Mouse (Mus musculus) hindbrain, embryonic 11.5 days (tissue): ENCODE data around the gene Parp16. TPM values are rescaled to one million over a fixed set of nuclear protein-coding genes. Genes with fewer than 3 reads are reported as not detected.
"Not testable (repeated sequence)": the region's sequence is repeated elsewhere in the genome, so short reads cannot be mapped to it uniquely, and the experiment has no call there.

Source experiments
- ATAC-seq: fragments of 200-750 bp; cut with Nextera tagmentation; 2 replicates; pipeline ENCODE4 v1.8.0; 2017; ENCODE audit warnings: mild to moderate bottlenecking, moderate TSS enrichment, moderate library complexity; ENCODE audit not compliant: low FRiP score
- DNase-seq: peaks from one replicate; pipeline ENCODE4 v3.0.0-alpha.2; 2015; ENCODE audit warnings: low spot score
- H3K27ac ChIP-seq: fragments of 300-500 bp; sonication (generic); 2 replicates; pipeline ENCODE4 v1.5.1; 2014; ENCODE audit warnings: mild to moderate bottlenecking, low read depth, low read length
- H3K27me3 ChIP-seq: fragments of 300-500 bp; sonication (generic); 2 replicates; pipeline ENCODE4 v1.6.1; 2014; ENCODE audit warnings: mild to moderate bottlenecking, low read length, moderate library complexity, mixed read lengths; ENCODE audit not compliant: control insufficient read depth, insufficient read depth
- H3K36me3 ChIP-seq: fragments of 300-500 bp; sonication (generic); 2 replicates; pipeline ENCODE4 v1.6.1; 2014; ENCODE audit warnings: mild to moderate bottlenecking, low read length, moderate library complexity, mixed read lengths; ENCODE audit not compliant: control insufficient read depth, insufficient read depth
- H3K4me1 ChIP-seq: fragments of 300-500 bp; sonication (generic); replicated peaks from 2 replicates; pipeline ENCODE4 v1.6.1; 2014; ENCODE audit warnings: low read length, mixed read lengths; ENCODE audit not compliant: control insufficient read depth, insufficient read depth
- H3K4me2 ChIP-seq: fragments of 300-500 bp; sonication (generic); replicated peaks from 2 replicates; pipeline ENCODE4 v1.6.1; 2014; ENCODE audit warnings: mild to moderate bottlenecking, low read depth, low read length
- H3K4me3 ChIP-seq: fragments of 300-500 bp; sonication (generic); 2 replicates; pipeline ENCODE4 v1.5.1; 2014; ENCODE audit warnings: low read depth, low read length
- H3K9ac ChIP-seq: fragments of 300-500 bp; sonication (generic); 2 replicates; pipeline ENCODE4 v1.6.1; 2014; ENCODE audit warnings: low read depth, low read length
- H3K9me3 ChIP-seq: fragments of 300-500 bp; sonication (generic); 2 replicates; pipeline ENCODE4 v1.6.1; 2016; ENCODE audit warnings: low read length; ENCODE audit not compliant: control insufficient read depth
- WGBS: fragments of 180-500 bp; shearing (Covaris S2); extraction: QIAGEN DNeasy Blood & Tissue Kit; methylation state at CpG from one replicate; pipeline ENCODE4 v1.1.7; 2014; 5-methylcytosine and 5-hydroxymethylcytosine counted together
- polyA plus RNA-seq: library from polyadenylated mRNA; unstranded; fragments of >200 nt; fragmentation: Nextera tagmentation; extraction: Ambion mirVana; gene quantifications from 2 replicates; pipeline ENCODE4 v1.2.1, GENCODE M21; 2014

Parp16 gene
- polyA plus RNA-seq, 1 experiment from 2014 or later, result 6.5 TPM

- not testable (repeated sequence) for ATAC-seq, H3K36me3 ChIP-seq
- 51% methylated on average over 3 of the region's 3 CpGs for WGBS
Measured at GRCm38 (mm10) chr9:65220398-65220797, 25.2 kb downstream of the Parp16 start.

GRCm38 (mm10) chr9:65223927-65224326, 28.8 kb downstream of the Parp16 start:
- 84% methylated on average over 6 of the region's 6 CpGs for WGBS

More at GRCm38 (mm10) chr9:65220398-65220797, 25.2 kb downstream of the Parp16 start:
- not testable (repeated sequence) for H3K4me1 ChIP-seq, DNase-seq, H3K9ac ChIP-seq, H3K4me3 ChIP-seq, H3K4me2 ChIP-seq, H3K27ac ChIP-seq, H3K27me3 ChIP-seq, H3K9me3 ChIP-seq

DNA sequence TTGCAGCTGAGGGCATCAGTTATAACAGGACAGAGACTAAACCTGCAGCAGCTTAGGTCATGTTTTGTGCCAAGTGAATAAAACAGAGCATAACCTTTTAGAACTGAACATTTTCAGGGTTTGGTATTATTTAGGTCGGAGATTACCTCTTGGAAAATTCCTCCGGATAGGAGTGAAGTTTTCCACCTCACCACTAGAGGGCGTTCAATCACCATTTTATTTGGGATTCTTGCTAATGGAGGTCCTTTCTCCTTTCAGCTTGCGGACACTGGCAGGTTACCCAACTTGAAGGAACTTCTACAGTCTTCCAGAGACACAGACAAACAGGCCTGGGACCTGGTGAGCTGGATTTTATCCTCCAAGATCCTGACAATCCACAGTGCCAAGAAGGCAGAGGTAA, 30.6 kb downstream of the Parp16 start:
- no peak overlapping the region for H3K4me3 ChIP-seq
- WGBS, result 37% methylated on average over 4 of the region's 4 CpGs
- no peak overlapping the region for H3K27ac ChIP-seq
- no peaks in the 10 kb centered on the region for H3K4me1 ChIP-seq
- ATAC-seq, result no peak
- H3K9ac ChIP-seq, result no peak overlapping the region
- peak; percentile 52 for DNase-seq
- no peak overlapping the region for H3K4me2 ChIP-seq
- no peaks in the 10 kb centered on the region for H3K27me3 ChIP-seq
- H3K9me3 ChIP-seq, result no peaks in the 10 kb centered on the region
- no peaks in the 10 kb centered on the region for H3K36me3 ChIP-seq

More at GRCm38 (mm10) chr9:65223927-65224326, 28.8 kb downstream of the Parp16 start:
- Histone ChIP-seq H3K4me2 (no peak overlapping the region), H3K9ac (no peak overlapping the region), H3K27me3 (no peaks in the 10 kb centered on the region), H3K36me3 (no peaks in the 10 kb centered on the region), H3K4me3 (no peak overlapping the region), H3K4me1 (no peaks in the 10 kb centered on the region), H3K9me3 (no peaks in the 10 kb centered on the region), H3K27ac (no peak overlapping the region)
- DNase-seq (no peak), ATAC-seq (no peak)

- ATAC-seq (no peak), DNase-seq (no peak)
- Histone ChIP-seq H3K27ac (no peak overlapping the region), H3K4me3 (no peak overlapping the region), H3K4me1 (no peaks in the 10 kb centered on the region), H3K4me2 (no peak overlapping the region), H3K9me3 (no peaks in the 10 kb centered on the region), H3K9ac (no peak overlapping the region), H3K36me3 (no peaks in the 10 kb centered on the region), H3K27me3 (no peaks in the 10 kb centered on the region)
- WGBS, result 75% methylated on average over 6 of the region's 6 CpGs
Measured at GRCm38 (mm10) chr9:65230250-65230649, 35.1 kb downstream of the Parp16 start.

DNA sequence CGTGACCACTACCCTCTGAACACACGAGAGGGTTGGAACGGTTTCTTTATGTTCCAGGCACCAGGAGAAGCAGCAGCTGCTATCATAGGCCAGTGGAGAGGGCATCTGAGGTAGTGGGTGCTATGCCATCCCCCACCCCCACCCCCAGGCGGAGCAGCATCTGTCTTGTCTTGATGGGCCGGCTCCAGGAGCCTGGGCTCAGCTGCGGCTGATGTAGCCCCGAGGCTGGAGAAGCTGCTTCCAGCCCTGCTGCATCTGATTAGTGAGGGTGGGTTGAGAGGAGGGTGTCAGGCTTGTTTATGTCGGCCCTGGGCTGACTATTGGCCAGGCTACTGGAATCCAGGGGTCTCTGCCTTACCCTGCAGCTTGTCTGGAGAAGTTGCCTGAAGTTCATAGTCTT, 36.1 kb downstream of the Parp16 start:
- H3K27me3 ChIP-seq, result no peaks in the 10 kb centered on the region
- H3K27ac ChIP-seq, result peak overlapping the region; percentile 24; the same call in 1 of the 2 replicates
- 63% methylated on average over 8 of the region's 8 CpGs for WGBS
- H3K9ac ChIP-seq, result no peak overlapping the region
- peak; percentile 43 for DNase-seq
- H3K36me3 ChIP-seq, result no peaks in the 10 kb centered on the region
- H3K4me3 ChIP-seq, result no peak overlapping the region
- no peaks in the 10 kb centered on the region for H3K4me1 ChIP-seq
- H3K9me3 ChIP-seq, result no peaks in the 10 kb centered on the region
- no peak overlapping the region for H3K4me2 ChIP-seq
- ATAC-seq, result no peak; the same call in 1 of the 2 replicates

GRCm38 (mm10) chr9:65233243-65233985, 38.3 kb downstream of the Parp16 start:
- no peaks in the 10 kb centered on the region for H3K36me3 ChIP-seq
- H3K9me3 ChIP-seq, result no peaks in the 10 kb centered on the region
- no peak for ATAC-seq
- no peak overlapping the region for H3K27ac ChIP-seq
- DNase-seq, result no peak
- H3K4me2 ChIP-seq, result no peak overlapping the region
- no peak overlapping the region for H3K4me3 ChIP-seq
- H3K4me1 ChIP-seq, result no peaks in the 10 kb centered on the region
- WGBS, result 87% methylated on average over 9 of the region's 9 CpGs
- H3K9ac ChIP-seq, result no peak overlapping the region
- no peaks in the 10 kb centered on the region for H3K27me3 ChIP-seq

GRCm38 (mm10) chr9:65234734-65235133, 39.6 kb downstream of the Parp16 start:
- no peaks in the 10 kb centered on the region for H3K9me3 ChIP-seq
- H3K4me2 ChIP-seq, result no peak overlapping the region
- no peak overlapping the region for H3K4me3 ChIP-seq
- DNase-seq, result no peak
- WGBS, result 91% methylated on average over 3 of the region's 3 CpGs
- H3K9ac ChIP-seq, result no peak overlapping the region
- H3K36me3 ChIP-seq, result no peaks in the 10 kb centered on the region
- ATAC-seq, result no peak
- no peaks in the 10 kb centered on the region for H3K4me1 ChIP-seq
- no peaks in the 10 kb centered on the region for H3K27me3 ChIP-seq
- no peak overlapping the region for H3K27ac ChIP-seq

- DNase-seq (no peak), ATAC-seq (no peak)
- Histone ChIP-seq H3K36me3 (no peaks in the 10 kb centered on the region), H3K4me2 (no peak overlapping the region), H3K4me3 (no peak overlapping the region), H3K9ac (no peak overlapping the region), H3K9me3 (no peaks in the 10 kb centered on the region), H3K27ac (no peak overlapping the region), H3K27me3 (no peaks in the 10 kb centered on the region), H3K4me1 (no peaks in the 10 kb centered on the region)
- 76% methylated on average over 1 of the region's 1 CpGs for WGBS
Measured at GRCm38 (mm10) chr9:65235601-65236000, 40.4 kb downstream of the Parp16 start.

GRCm38 (mm10) chr9:65237616-65238015, 42.5 kb downstream of the Parp16 start:
- no peaks in the 10 kb centered on the region for H3K9me3 ChIP-seq
- no peaks in the 10 kb centered on the region for H3K36me3 ChIP-seq
- no peak overlapping the region for H3K27ac ChIP-seq
- no peak for ATAC-seq
- H3K9ac ChIP-seq, result no peak overlapping the region
- no peak overlapping the region for H3K4me2 ChIP-seq
- H3K4me1 ChIP-seq, result no peaks in the 10 kb centered on the region
- no peaks in the 10 kb centered on the region for H3K27me3 ChIP-seq
- DNase-seq, result no peak
- WGBS, result 87% methylated on average over 11 of the region's 11 CpGs
- H3K4me3 ChIP-seq, result no peak overlapping the region
